ENCODE assay signal across 24 mouse cellular contexts in genomic region chr13:38998958-38999357, GRCm38 (mm10). TPM values are rescaled to one million over a fixed set of nuclear protein-coding genes. Genes with fewer than 3 reads are reported as not detected.
DNase-seq lines count a peak whose midpoint lies in the region; ATAC-seq lines count a peak whose summit lies in the region.
"Had no signal": no experiment of that assay in that cellular context is flagged by ENCODE, and none has a peak within 500 bp of the region (broad histone marks: within the 10 kb centered on the region; RNA-seq: fewer than 3 reads in every experiment).

No protein-coding gene starts in this region.

- 66% methylated on average over 9 of the region's 9 CpGs for WGBS in midbrain, embryonic 16.5 days
- WGBS in midbrain, embryonic 11.5 days: 83% methylated on average over 9 of the region's 9 CpGs
- WGBS in embryonic facial prominence, embryonic 14.5 days: 52% methylated on average over 9 of the region's 9 CpGs

- no peaks in the 10 kb centered on the region for H3K27me3 ChIP-seq in midbrain, embryonic 16.5 days (ENCODE audit: control insufficient read depth, insufficient read depth, low read depth, low read length)
- no peaks in the 10 kb centered on the region for H3K27me3 ChIP-seq in midbrain, embryonic 11.5 days (ENCODE audit: control insufficient read depth, insufficient read depth, low read length)
- no peaks in the 10 kb centered on the region for H3K27me3 ChIP-seq in embryonic facial prominence, embryonic 14.5 days (replicated peaks; ENCODE audit: control insufficient read depth, insufficient read depth, low read length)
- H3K27me3 ChIP-seq: embryonic facial prominence, embryonic 13.5 days; forebrain, embryonic 13.5 days; heart, embryonic 13.5 days; hindbrain, embryonic 12.5 days had no signal

- no peaks in the 10 kb centered on the region for H3K36me3 ChIP-seq in midbrain, embryonic 16.5 days (ENCODE audit: control insufficient read depth, insufficient read depth, low read length)
- H3K36me3 ChIP-seq in midbrain, embryonic 11.5 days (ENCODE audit: control insufficient read depth, insufficient read depth, low read length): no peaks in the 10 kb centered on the region
- no peaks in the 10 kb centered on the region for H3K36me3 ChIP-seq in embryonic facial prominence, embryonic 14.5 days (ENCODE audit: control insufficient read depth, insufficient read depth, low read length)
- H3K36me3 ChIP-seq: embryonic facial prominence, embryonic 13.5 days; heart, embryonic 13.5 days; hindbrain, embryonic 12.5 days had no signal

- DNase-seq in embryo, embryonic 10 days (ENCODE audit: low spot score): peak; percentile 21
- no peak for DNase-seq in embryo, embryonic 11 days
- DNase-seq in midbrain, embryonic 11.5 days (ENCODE audit: low spot score, missing footprints): no peak
- peak; percentile 42 for DNase-seq in ZHBTc4 (ENCODE audit: low read depth, low spot score)
- DNase-seq in embryonic facial prominence, embryonic 14.5 days (ENCODE audit: low spot score): peak; percentile 79
- no peak for DNase-seq in right cerebral cortex, postnatal 36 days (ENCODE audit: low spot score in 2 of 2)
- no peak for DNase-seq in layer of hippocampus, postnatal 36 days
- DNase-seq: adrenal gland, adult 2 months; adrenal gland, postnatal 25 days; B cell, adult 2 months; cerebellum, adult 8-10 months; cerebellum, postnatal 14 days; forebrain, postnatal 0 days; gastrocnemius, adult 2 months; gastrocnemius, postnatal 25 days; heart, postnatal 4 days had no signal

- no peaks in the 10 kb centered on the region for H3K4me1 ChIP-seq in midbrain, embryonic 16.5 days (ENCODE audit: control insufficient read depth, insufficient read depth, low read length)
- H3K4me1 ChIP-seq in midbrain, embryonic 11.5 days (ENCODE audit: control insufficient read depth, insufficient read depth, low read length): no peaks in the 10 kb centered on the region
- no peaks in the 10 kb centered on the region for H3K4me1 ChIP-seq in embryonic facial prominence, embryonic 14.5 days (ENCODE audit: control insufficient read depth, insufficient read depth, low read length)
- H3K4me1 ChIP-seq: embryonic facial prominence, embryonic 13.5 days; forebrain, embryonic 13.5 days; hindbrain, embryonic 12.5 days had no signal

- ATAC-seq in midbrain, embryonic 16.5 days: 0 out of 2 replicates have a peak, but pooled peaks have one; percentile 70
- no peak for ATAC-seq in midbrain, embryonic 11.5 days (ENCODE audit: low FRiP score)
- ATAC-seq in embryonic facial prominence, embryonic 14.5 days (ENCODE audit: low read depth): peak; percentile 68; the same call in 1 of the 2 replicates
- ATAC-seq: CD4-positive, CD25-positive, alpha-beta regulatory T cell, adult 4 months; forebrain, embryonic 13.5 days; forebrain, postnatal 0 days; hindbrain, embryonic 16.5 days; inflammation-experienced regulatory T-cells, adult 6 months had no signal

- H3K4me3 ChIP-seq in midbrain, embryonic 16.5 days (ENCODE audit: low read depth, low read length): no peak overlapping the region
- no peak overlapping the region for H3K4me3 ChIP-seq in midbrain, embryonic 11.5 days (ENCODE audit: low read depth, low read length)
- no peak overlapping the region for H3K4me3 ChIP-seq in embryonic facial prominence, embryonic 14.5 days (ENCODE audit: low read depth, low read length)
- H3K4me3 ChIP-seq: embryonic facial prominence, embryonic 13.5 days; forebrain, embryonic 13.5 days; gastrocnemius, adult 2 months; heart, embryonic 13.5 days; hindbrain, embryonic 12.5 days had no signal

- no peaks in the 10 kb centered on the region for H3K9me3 ChIP-seq in midbrain, embryonic 16.5 days (replicated peaks; ENCODE audit: control insufficient read depth, low read length, poor library complexity, severe bottlenecking)
- H3K9me3 ChIP-seq in midbrain, embryonic 11.5 days (ENCODE audit: control insufficient read depth, low read length): no peaks in the 10 kb centered on the region
- H3K9me3 ChIP-seq in embryonic facial prominence, embryonic 14.5 days (ENCODE audit: control insufficient read depth, low read length): 0 out of 2 replicates have a peak, but pooled peaks cover 4% of the 10 kb centered on the region
- H3K9me3 ChIP-seq: embryonic facial prominence, embryonic 13.5 days; forebrain, embryonic 13.5 days; hindbrain, embryonic 12.5 days had no signal

- no peak overlapping the region for H3K4me2 ChIP-seq in midbrain, embryonic 16.5 days (ENCODE audit: low read length)
- H3K4me2 ChIP-seq in midbrain, embryonic 11.5 days: no peak overlapping the region
- no peak overlapping the region for H3K4me2 ChIP-seq in embryonic facial prominence, embryonic 14.5 days (ENCODE audit: low read depth, low read length)
- H3K4me2 ChIP-seq: embryonic facial prominence, embryonic 13.5 days; forebrain, embryonic 13.5 days; heart, embryonic 13.5 days; hindbrain, embryonic 12.5 days had no signal

- H3K9ac ChIP-seq in midbrain, embryonic 16.5 days (ENCODE audit: low read depth, low read length): no peak overlapping the region
- H3K9ac ChIP-seq in midbrain, embryonic 11.5 days (ENCODE audit: low read length): no peak overlapping the region
- H3K9ac ChIP-seq in embryonic facial prominence, embryonic 14.5 days (ENCODE audit: low read depth, low read length): no peak overlapping the region
- H3K9ac ChIP-seq: embryonic facial prominence, embryonic 13.5 days; forebrain, embryonic 13.5 days; forebrain, postnatal 0 days; heart, embryonic 13.5 days; hindbrain, embryonic 12.5 days had no signal

- H3K27ac ChIP-seq in midbrain, embryonic 16.5 days (ENCODE audit: low read length): no peak overlapping the region
- no peak overlapping the region for H3K27ac ChIP-seq in midbrain, embryonic 11.5 days (ENCODE audit: low read depth, low read length)
- H3K27ac ChIP-seq in embryonic facial prominence, embryonic 14.5 days (replicated peaks; ENCODE audit: low read depth, low read length): no peak overlapping the region
- H3K27ac ChIP-seq: embryonic facial prominence, embryonic 13.5 days; forebrain, embryonic 13.5 days; gastrocnemius, adult 2 months; heart, embryonic 13.5 days; hindbrain, embryonic 12.5 days had no signal

RNA-seq across cellular contexts. Expression of gene Slc35b3, which starts 38.3 kb away (rescaled TPM):
- 31.0 and 32.7 TPM in 2 replicates for polyA plus RNA-seq in midbrain, embryonic 16.5 days (2015; fragmentation: Nextera tagmentation; extraction: Ambion mirVana)
- polyA plus RNA-seq in midbrain, embryonic 11.5 days (2014; fragmentation: Nextera tagmentation; extraction: Ambion mirVana): 27.6 and 29.1 TPM in 2 replicates
- 31.8 and 36.9 TPM in 2 replicates for polyA plus RNA-seq in embryonic facial prominence, embryonic 14.5 days (2014; fragmentation: Nextera tagmentation; extraction: Ambion mirVana)
- total RNA-seq in layer of hippocampus, postnatal 36 days (2021): 10 to 100 TPM; 14.2 to 16.0 TPM

Comparison
In these comparisons a context has a peak if more than half of its experiments do, and no peak if none do; other contexts are left out.
1. DNase-seq: peak in embryo, embryonic 10 days (single experiment), ZHBTc4 (single experiment) and embryonic facial prominence, embryonic 14.5 days (single experiment); none in embryo, embryonic 11 days (single experiment), midbrain, embryonic 11.5 days (single experiment), right cerebral cortex, postnatal 36 days (0 of 2) and layer of hippocampus, postnatal 36 days (0 of 2).